Mouse (Mus musculus) kidney, postnatal 36 days (tissue): ENCODE results near the gene Wnt11.
A peak's percentile ranks its signal among the peaks of the same experiment; 100 is the strongest.

Source experiments
- DNase-seq, 2 experiments: peaks; one replicate each; pipeline ENCODE4 v3.0.0; 2021 to 2022; ENCODE audit warnings: mixed read lengths in 2 of 2

Wnt11 gene

DNA sequence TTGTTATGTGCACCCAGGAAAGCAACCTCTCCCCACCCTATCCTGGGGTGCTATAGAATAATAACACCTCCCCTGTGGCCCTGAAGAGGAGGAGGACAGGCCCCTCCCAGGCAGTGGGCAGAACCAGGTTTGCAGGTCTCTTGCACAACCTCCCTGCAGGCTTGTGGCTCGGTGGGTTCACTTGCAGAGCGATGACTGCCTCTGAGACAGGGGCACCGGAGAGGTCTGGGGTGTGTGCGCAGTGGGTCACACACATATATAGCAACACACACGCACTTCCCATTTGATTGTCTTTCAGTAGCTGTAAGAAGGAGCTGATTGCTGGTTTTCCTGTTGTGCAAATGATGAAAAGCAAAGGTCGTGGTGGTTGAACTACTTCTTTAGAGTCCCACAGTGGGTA is 3.6 kb upstream of the Wnt11 start:
- DNase-seq = no peak

DNA sequence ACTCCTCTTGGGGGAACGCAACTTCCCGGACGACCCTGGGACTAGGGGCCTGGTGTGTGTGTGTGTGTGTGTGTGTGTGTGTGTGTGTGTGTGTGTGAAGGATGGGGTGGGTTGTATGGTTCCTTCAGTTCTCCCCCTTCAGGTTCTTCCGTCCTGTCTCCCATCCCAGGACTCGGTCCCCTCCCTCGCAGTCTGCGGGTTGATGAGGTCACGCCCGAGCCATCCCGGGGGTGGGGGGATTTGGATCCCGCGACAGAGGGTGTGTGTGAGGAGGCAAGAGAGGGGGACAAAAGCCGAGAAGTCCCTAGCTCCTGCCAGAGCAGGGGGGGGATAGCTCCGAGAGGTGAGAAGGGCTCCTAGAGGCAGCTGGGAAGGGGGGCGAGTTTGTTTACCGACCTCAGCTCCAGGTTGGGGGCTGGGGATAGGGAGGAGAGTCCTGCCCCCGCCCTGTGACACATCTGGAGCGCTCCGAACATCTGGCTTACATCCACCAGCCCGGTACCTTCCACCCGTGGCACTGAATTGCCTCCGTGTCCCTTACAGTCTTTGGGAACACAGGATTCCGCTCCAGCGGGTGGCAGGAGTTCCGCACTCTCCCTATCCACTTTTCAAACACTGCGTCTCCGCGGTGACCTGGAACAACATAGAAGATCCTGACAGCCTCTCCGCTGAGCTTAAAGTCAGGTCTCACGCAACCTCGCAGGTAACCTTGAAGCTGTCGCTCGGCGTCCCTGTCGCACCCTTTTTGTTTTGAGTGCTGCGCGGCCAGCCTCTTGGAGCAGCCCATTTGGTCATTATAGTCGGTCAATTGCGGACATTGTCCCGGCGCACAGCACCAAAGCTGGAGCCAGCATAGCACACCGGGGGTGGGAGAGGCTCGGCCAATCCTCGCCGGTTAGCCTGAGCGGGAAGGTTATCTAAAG is 868 bp downstream of the Wnt11 start:
- DNase-seq = peak in 1 of 2 experiments; percentile 28

DNA sequence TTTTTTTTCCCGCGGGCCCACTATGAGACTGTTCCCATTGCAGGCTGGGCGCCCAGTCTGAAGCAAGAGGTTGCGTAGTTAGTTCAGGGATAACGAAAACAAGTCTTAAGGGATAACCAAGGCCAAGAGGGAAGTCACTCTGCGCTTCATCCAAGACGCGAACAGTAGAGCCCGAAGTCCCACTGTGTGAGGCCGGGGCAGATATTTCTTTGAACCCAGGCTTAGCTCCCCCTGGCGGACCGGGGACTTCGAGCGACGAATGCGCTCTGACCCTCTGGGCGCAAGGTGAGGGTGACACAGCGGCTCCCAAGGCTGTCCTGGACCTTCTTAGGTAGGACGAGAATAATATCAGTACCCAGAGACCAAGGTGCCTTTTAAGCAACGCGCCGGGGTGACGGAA is 1.7 kb downstream of the Wnt11 start:
- peak; percentile 52 to 88 for DNase-seq

DNA sequence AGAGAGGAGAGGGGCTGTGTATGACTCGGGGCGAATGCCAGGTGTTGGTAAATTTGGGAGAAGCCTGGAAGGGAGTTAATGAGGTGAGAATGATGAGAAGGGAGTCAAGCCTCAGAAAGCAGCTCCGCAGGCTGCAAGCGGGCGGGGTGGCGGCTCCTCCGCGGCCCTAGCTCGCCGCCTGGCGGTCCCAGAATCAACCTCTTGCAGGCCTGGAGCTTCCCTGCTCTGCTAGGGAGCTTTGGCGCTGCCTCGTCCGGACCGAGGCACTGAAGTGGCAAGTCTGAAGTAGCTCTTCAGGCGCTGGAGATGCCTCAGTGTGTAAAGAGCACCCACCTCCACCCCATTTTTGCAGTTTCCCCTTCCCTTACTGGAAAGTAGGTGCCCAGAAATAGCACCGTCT is 3.0 kb downstream of the Wnt11 start:
- peak; percentile 80 to 93 for DNase-seq

DNA sequence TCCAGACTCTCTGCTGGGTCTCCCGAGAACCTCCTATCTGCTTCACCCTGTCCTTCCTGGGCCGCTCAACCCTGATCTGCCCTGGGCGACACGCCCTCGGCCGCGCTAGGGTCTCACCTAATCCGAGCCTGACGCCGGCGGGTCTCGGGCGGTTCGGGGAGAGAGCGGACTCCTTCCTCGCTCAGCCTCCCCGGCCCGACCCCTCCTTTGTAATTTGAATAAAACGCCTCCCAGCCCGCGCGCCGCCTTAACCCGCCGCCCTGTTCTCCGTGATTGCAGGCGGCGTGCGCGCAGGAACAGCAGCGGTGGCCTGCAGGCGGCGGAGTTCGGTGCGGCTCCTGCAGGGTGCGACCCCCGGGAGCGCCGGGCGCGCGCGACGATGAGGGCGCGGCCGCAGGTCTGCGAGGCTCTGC is 3.8 kb downstream of the Wnt11 start:
- peak; percentile 49 to 71 for DNase-seq

DNA sequence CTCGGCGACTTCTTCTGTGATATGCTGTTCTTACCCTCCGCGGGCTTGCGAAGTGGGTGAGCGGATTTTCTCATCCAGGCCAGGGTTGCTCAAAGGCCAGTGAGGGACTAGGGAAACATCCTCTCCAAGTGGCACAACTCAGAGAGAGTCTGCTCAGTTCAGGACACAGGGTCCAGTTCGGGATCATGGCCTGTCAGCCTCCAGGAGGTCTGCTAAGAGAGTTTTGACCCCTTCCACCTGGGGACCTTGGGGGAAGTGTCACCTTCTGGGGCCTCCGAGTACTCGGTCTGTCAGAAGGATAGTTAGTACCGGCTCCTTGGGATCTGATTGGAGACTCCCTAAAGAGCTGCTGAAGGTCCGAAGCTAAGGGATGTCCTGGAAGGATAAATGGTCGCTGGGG is 4.4 kb downstream of the Wnt11 start:
- no peak for DNase-seq

DNA sequence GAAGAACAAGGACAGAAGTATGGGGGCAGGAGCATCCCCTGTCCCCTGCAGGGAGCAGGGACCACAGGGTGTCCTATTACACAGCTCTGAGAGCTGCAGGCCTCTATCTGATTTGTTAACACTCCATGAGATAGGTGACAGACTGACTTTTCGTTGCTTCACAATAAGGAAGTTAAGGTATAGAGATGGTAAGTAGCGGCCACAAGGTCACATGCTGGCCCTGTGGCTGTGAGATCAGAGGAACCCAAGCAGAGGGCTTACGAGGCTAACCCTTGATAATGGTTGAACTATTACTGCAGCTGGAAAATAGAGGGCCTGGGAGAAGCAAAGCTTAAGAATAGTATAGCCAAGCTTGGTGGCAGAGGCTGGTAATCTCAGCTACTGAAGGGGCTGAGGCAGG is 5.9 kb downstream of the Wnt11 start:
- no peak for DNase-seq

DNA sequence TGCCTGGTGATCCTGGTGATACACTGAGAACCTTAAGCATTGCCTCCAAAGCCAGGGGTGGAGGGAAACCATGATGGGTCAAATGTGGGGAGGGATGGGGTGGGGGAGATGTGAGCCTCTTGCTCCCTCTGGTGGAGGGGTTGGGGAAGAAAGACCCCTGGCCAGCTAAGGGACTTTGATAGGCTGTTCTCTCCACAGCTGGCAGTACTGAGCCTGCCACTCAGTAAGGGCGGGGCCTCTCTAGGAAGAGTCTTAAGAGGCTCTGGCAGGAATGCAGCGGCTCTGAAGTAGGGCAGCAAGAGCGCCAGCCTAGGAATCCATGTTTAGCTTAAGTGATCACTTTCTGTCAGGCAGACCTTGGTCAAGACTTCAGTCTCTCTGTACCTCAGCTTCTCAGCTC is 6.9 kb downstream of the Wnt11 start:
- DNase-seq = no peak

DNA sequence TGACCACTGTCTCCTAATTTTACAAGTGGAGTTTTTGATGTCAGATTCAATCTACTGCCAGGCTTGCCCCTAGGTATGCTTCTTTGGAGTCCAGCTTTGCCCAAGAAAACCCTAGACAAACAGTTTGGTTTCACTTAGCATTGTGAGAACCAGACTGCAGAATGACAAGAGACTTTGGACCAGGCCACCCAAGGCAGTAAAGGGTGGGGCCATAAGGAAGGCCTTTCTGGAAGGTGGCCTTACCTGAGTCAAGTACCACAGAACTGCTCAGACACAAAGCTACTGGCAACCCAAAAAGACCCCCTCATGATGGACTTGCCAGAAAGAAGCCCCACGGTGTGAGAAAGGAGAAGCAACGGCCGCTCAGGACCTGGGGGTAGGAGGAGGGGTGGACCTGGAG is 8.1 kb downstream of the Wnt11 start:
- DNase-seq = no peak

DNA sequence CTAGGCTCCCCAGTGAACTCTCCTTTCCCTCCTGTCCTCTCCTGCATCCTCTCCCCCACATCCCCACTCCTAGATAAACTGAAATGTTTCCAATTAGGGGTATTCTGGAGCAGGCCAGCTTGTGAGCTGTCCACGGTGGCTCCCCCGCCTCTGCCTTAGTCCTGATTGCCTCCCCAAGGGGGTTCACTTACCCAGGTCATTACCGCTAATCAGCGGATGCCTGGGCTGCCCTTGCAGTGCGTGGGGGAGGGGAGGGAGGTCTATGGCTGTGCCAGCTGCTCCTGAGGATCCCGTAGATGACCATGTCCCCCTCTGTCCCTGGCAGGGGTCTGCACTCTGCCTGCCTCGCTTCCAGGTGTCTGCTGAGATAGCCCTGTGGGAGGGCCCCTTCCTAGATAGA is 8.7 kb downstream of the Wnt11 start:
- DNase-seq = no peak

DNA sequence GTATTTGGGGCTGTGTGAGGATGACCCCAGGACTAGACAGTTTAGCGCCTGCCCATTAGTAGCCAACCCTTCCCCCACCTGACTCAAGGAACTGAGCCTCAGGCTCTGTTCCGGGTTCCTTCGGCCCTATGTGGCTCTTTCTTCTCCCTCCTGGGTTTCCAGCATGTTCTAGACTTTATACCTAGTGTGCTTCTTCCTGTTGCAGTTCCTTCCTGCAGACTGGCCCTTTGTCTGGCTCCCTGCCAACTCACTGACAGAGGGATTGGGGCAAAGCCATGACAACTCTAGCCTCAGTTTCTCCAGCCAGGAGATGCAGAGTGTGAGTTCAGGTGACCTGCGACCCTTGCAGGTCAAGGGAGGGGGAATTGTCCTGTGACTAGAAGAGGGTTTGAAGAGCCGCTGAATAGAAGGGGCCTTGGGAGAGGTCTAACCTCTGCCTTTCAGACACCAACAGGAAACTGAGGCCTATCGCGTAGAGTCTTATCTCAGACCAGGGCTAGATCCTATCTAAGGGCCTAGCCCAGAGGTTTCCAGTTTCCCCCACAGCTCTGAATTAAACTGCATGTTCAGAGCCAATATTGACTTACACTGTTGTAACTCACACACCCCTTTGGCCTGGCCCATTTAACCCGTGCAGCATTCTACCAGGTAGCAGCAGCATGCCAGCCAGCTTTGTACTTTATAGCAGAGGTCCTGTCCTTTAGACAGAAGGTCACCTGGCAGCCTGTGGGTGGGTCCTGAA is 14.2 kb downstream of the Wnt11 start:
- DNase-seq = peak in 1 of 2 experiments; percentile 42

DNA sequence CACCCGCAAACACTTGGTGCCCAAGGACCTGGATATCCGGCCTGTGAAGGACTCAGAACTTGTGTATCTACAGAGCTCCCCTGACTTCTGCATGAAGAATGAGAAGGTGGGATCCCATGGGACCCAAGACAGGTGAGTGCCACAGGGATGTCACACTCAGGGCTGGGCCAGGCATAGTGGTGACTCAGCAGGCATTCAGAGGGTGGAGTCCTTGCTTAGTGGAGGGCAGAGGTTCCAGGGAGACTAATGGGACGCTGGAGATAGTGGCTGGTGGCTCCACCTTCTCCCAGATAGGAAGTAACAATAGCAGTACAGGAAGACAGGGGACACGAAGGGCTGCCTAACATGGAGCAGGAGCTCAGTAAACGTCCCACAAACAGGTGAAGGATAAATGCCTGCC is 15.5 kb downstream of the Wnt11 start:
- DNase-seq = no peak

DNA sequence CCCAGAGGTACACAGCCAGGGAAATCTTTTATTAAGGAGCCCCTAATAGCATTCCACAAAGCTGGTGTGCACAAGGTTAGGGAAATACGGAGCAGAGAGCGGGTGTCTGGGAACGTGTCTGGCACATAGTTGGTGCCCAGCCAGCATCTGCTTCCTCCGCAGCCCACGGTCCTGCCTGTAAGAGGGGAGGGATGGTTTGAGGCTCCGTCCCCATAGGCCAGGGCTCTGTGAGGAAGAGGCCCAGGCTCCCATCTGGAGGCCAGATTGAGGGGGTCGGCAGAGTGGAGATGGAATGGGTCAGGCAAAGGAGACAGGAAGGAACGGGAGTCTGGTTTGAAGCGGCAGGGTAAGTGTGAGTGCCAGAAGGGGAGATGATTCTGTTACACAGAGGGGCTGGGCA is 16.3 kb downstream of the Wnt11 start:
- no peak for DNase-seq

DNA sequence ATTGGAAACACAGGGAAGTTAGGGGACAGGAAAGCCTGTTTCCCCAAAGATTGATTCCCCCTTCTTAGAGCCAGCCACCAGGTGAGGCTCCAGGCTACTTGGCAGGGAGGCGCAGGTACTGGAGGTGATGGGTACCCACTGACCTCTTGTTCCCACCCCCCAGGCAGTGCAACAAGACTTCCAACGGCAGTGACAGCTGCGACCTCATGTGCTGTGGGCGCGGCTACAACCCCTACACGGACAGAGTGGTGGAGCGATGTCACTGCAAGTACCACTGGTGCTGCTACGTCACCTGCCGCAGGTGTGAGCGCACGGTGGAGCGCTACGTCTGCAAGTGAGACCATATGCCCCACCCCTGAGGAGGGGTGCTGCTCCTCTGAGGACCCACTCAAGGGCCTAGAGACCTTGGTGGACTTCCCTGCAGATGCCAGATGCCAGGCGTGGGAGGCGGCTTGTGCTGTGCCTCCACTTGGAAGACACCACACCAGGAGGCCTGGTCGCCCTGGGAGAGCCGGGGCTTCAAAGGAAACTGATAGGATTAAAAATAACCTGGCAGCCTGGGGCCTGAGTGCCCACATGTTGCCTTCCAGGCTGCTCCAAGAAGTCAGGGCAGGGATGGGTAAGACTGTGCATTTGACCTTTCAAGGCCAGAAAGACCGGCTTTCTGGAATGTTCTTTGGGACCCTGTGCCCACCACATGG is 18.2 kb downstream of the Wnt11 start:
- no peak for DNase-seq

DNA sequence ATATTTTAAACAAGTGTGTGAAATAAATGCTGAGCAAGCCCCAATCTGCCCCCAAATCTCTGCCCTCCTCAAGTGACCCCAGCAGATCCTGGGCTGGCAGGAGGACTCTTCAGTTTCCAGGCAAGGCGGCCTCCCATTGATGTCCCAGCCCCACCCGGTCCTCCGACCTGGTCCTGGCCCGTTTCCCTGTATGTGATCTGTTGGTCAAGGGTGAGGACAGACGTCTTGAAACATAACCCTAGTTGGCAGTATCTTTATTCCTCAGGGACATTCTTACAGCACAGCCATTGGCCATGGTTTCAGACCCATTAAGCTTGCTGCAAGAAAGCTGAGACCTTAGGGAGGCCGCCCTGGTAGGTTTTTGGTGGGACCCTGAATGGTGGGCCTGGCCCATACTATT is 18.9 kb downstream of the Wnt11 start:
- no peak for DNase-seq

DNA sequence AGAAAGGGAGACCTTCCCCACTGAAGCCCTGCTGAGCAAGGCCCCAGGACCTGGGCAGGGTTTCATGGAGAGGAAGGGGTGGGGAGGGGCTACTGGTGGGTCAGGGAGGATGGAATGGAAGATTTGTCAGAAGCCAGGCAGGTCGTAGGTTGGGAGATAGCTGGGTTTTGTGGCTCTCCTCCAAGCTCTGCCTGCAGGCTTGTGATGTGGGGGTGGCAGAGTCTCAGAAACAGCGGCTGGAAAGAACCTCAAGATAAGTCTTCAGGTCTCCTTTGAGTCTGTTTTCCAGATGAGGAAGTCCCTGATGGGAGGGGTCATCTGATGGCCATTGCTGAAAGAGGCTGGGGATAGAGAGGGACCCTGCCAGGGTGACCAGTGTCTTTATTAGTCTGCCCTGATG is 20.5 kb downstream of the Wnt11 start:
- no peak for DNase-seq

DNA sequence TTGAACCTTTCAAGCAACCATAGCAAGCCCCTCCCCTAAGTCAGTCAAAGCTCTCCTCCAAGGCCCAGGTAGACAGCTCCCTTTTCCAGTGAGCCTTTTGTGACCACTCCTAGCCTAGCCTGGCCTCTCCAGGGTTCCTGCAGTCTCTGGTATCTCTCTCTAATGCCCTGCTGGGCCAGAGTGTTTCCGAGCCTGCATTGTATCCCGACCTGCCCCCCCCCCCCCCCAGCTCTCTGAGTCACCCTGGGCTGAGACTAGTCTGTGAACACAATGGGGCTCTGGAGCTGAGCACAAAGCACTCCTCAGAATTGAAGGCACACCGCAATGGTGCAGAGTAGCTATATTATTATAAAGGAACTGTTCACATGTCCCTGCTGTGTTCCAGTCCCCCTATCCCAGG is 21.2 kb downstream of the Wnt11 start:
- DNase-seq = no peak

DNA sequence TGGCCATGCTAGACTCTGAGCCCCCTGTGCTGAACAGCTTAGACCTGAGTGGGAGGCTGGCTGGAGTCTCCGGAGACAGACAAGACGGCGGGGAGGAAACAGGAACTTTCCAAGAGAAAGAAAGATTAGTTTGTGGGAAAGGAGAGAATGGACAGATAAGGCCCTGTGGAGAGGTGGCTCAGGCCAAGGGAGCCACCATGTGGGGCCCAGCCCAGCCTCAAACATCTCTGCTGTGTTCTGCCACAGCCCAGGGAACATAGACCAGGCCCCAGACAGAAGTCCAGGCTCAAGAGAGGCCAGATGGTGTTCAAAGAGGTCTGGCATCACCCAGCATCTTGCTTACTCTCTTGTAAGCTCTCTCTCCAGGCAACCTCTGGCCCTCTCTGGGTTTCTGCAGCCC is 22.2 kb downstream of the Wnt11 start:
- no peak for DNase-seq

DNA sequence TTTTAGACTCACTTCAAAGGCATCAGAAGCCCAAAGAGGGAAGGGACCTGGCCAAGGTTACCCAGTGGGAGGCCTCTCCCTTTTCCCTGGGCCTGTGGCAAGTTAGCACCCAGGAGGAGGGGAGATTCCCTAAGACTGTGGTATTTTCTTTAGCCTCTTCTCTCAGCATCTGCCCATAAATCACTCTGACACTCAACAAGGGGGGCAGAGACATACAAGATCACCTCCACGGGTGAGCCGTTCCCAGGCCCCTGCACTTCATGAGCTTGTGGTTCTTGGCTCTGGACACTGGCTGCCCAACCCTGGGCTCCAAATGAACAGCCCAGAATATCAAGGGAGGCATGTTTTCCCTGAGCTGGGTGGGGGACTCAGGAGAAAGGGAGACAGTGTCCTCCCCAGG is 26.1 kb downstream of the Wnt11 start:
- DNase-seq = no peak

DNA sequence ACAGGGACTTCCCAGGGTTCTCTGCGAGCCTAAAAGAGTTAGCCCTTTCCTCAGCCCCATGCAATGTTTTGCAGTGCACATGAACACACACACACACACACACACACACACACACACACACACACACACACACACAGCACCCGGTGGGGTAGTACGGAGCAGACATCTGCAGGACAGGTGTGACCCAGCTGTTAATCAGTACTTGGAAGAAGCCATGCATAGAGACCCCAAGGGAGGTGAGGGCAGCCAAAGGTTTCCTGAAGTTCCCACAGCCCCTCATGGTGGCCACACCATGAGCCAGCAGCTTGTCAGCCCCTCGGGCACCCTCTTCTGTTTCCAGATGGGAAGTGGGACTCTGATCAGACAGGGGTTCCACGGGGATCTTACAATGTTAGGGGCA is 28.1 kb downstream of the Wnt11 start:
- DNase-seq = no peak

DNA sequence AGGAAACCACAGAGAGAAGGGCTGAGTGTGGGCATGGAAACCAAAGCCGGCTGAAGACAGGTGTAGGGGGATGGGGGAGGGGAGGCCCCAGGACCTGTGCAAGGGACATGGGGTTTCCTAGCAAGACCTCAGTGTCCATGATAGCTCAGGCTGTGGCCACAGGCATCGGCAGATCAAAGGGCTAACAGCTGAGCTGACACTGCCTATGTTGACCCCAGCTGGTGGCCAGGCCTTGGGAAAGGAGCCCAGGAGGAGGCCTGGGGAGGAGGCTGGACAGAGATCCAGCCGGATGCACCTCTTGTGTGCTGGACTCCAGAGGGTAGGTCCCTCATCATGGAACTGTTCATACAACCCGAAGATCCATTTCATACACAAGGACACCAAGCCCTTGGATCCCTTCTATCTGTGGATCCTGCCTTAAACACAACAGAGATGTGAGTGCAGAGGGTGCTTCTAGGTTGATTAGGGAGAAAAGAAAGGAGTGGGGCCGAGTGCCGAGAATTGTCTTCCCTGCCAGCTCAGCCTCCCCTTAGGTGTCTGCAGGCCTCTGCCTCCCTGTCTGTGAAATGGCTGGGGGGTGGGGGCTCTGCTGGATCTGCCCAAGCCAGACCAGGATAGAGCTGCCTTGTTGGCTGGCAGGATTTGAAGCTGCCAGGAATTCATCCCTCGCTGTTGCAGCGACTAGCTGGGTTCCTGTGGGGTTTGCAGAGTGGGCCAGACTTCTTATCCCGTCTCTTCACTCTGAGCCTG is 29.2 kb downstream of the Wnt11 start:
- no peak for DNase-seq

DNA sequence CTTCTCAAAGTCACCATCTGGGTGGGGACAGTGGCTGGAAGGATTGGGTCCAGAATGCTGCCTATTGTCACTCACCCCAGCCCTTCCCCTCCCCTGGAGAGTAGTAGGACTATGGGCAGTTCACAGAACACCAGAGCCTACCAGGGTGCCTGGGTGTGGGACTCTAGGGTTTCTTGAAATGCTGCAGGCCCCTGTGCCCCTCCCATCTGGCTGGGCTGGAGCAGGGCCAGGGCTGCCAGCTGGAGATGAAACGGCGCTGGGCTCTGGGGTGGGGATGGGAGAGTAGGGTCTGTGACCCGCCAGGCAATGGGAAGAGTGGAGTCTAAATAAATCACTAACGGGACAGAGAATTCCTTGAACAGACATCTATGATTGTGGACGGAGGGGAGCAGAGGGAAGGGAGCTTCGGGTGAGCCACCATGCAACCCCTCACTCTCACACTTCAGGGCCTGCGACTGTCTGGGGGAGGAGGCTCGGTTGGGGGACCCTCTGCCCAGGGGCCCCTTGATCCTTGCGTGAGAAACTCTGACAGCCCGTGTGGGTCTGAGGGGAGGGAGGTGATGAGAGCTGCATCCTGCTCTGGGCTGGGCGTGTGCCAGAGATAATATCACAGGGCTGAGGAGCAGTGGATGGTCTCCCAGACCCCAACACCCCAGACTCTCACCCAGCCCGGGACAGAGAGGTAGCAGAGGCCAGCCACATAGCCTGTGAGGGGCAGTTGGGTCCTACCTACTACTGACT is 32.3 kb downstream of the Wnt11 start:
- DNase-seq = peak in 1 of 2 experiments; percentile 22
